Mouse (Mus musculus) lung, adult 2 months (tissue): ENCODE measurements at regions not wholly inside any gene's neighbourhood (a gene's known extent, or its start where the extent isn't known, plus 50 kb on each side); places are given as distances from the start of the nearest gene placed in this dataset.

ENCODE experiments used
- CTCF ChIP-seq: fragments of 200-500 bp; IDR thresholded peaks from 2 replicates; pipeline ENCODE4 v1.5.1; 2011; ENCODE audit warnings: mild to moderate bottlenecking, low read length, control low read depth; ENCODE audit not compliant: insufficient read depth
- POLR2A ChIP-seq: fragments of 200-500 bp; IDR thresholded peaks from 2 replicates; pipeline ENCODE4 v1.6.1; 2011; ENCODE audit warnings: low read depth, mild to moderate bottlenecking, control low read depth, low read length, borderline replicate concordance; ENCODE audit errors: extremely low read depth

DNA sequence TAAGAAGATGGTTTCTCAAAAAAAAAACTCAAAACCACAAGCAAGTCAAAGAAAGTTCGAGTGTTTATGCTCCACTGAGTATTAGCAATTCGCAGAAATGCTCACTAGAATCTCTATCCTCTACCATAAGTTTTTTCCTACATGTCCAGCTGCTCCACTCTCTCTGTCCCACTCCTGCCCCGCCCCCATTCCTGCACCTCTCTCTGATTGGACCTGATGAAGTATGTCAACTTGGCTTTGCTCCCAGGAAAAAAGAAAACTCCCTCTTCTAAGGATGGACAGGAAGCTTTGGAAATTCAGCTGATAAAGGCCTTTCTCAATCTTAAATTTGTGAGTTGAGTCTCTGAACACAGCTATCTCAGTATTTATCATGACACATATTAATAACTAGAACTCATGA lies 684.4 kb upstream of the 2610301B20Rik start:
- no peak for TF ChIP-seq CTCF
- no peak for TF ChIP-seq POLR2A
